Mouse (Mus musculus) thymus, adult 2 months (tissue): Measurements from ENCODE around the gene Slc27a1. TPM values are rescaled to one million over a fixed set of nuclear protein-coding genes. Genes with fewer than 3 reads are reported as not detected.

Experiments used
- DNase-seq: peaks from one replicate; pipeline ENCODE4 v3.0.0; 2021
- H3K27ac ChIP-seq: fragments of 200-500 bp; 2 replicates; pipeline ENCODE4 v1.5.1; 2012; ENCODE audit warnings: low read length, control low read depth; ENCODE audit not compliant: control insufficient read depth, insufficient read depth
- H3K27me3 ChIP-seq: fragments of 200-500 bp; 2 replicates; pipeline ENCODE4 v1.6.1; 2012; ENCODE audit warnings: mild to moderate bottlenecking, low read length, moderate library complexity, mixed read lengths; ENCODE audit not compliant: control insufficient read depth, insufficient read depth
- H3K36me3 ChIP-seq: fragments of 200-500 bp; 2 replicates; pipeline ENCODE4 v1.6.1; 2012; ENCODE audit warnings: mild to moderate bottlenecking, low read length, moderate library complexity; ENCODE audit not compliant: control insufficient read depth, insufficient read depth
- H3K4me1 ChIP-seq: fragments of 200-500 bp; replicated peaks from 2 replicates; pipeline ENCODE4 v1.6.1; 2012; ENCODE audit warnings: low read length; ENCODE audit not compliant: control insufficient read depth, insufficient read depth
- H3K4me3 ChIP-seq: fragments of 200-500 bp; 2 replicates; pipeline ENCODE4 v1.5.1; 2012; ENCODE audit warnings: mild to moderate bottlenecking, low read length, control low read depth, moderate library complexity; ENCODE audit not compliant: control insufficient read depth, insufficient read depth
- CTCF ChIP-seq: fragments of 200-500 bp; IDR thresholded peaks from 2 replicates; pipeline ENCODE4 v1.5.1; 2012; ENCODE audit warnings: mild to moderate bottlenecking, control low read depth, low read length, moderate library complexity, borderline replicate concordance; ENCODE audit not compliant: control insufficient read depth, poor library complexity, insufficient read depth; ENCODE audit errors: extremely low read depth
- POLR2A ChIP-seq: fragments of 200-500 bp; IDR thresholded peaks from 2 replicates; pipeline ENCODE4 v1.6.1; 2012; ENCODE audit warnings: mild to moderate bottlenecking, low read length, control low read depth, moderate library complexity; ENCODE audit not compliant: control insufficient read depth, poor library complexity, insufficient read depth; ENCODE audit errors: extremely low read depth
- WGBS: fragments of 180-500 bp; shearing (Covaris S2); methylation state at CpG from one replicate; pipeline ENCODE4 v1.1.7; 2018; 5-methylcytosine and 5-hydroxymethylcytosine counted together
- polyA plus RNA-seq: library from polyadenylated mRNA; depleted of rRNA; stranded (reverse); fragments of >200 nt; gene quantifications from 2 replicates; pipeline ENCODE4 v1.2.3, GENCODE M21; 2012

Gene Slc27a1
- polyA plus RNA-seq, 1 experiment: 176 TPM

- H3K27me3 ChIP-seq: no peaks in the 10 kb centered on the region
- H3K4me1 ChIP-seq: peaks cover 19% of the 10 kb centered on the region
- no peak overlapping the region for H3K4me3 ChIP-seq
- 93% methylated on average over 4 of the region's 4 CpGs for WGBS
- no peak for DNase-seq
- TF ChIP-seq POLR2A (no peak), CTCF (no peak)
- no peak overlapping the region for H3K27ac ChIP-seq
- no peaks in the 10 kb centered on the region for H3K36me3 ChIP-seq
Measured at GRCm38 (mm10) chr8:71563992-71564391, 4.7 kb upstream of the Slc27a1 start.

- TF ChIP-seq POLR2A: no peak
- no peak for TF ChIP-seq CTCF
- H3K27ac ChIP-seq: no peak within 1 kb of the TSS
- H3K4me1 ChIP-seq: peaks cover 36% of the 10 kb centered on the region
- H3K36me3 ChIP-seq: no peaks in the 10 kb centered on the region
- no peak for DNase-seq
- 96% methylated on average over 3 of the region's 3 CpGs for WGBS
- no peak within 1 kb of the TSS for H3K4me3 ChIP-seq
- no peaks in the 10 kb centered on the region for H3K27me3 ChIP-seq
Measured at GRCm38 (mm10) chr8:71566501-71566900, 2.2 kb upstream of the Slc27a1 start, which contains the start of gene Nxnl1. Gene Nxnl1 (minus strand): TSS chr8:71566601.

DNA sequence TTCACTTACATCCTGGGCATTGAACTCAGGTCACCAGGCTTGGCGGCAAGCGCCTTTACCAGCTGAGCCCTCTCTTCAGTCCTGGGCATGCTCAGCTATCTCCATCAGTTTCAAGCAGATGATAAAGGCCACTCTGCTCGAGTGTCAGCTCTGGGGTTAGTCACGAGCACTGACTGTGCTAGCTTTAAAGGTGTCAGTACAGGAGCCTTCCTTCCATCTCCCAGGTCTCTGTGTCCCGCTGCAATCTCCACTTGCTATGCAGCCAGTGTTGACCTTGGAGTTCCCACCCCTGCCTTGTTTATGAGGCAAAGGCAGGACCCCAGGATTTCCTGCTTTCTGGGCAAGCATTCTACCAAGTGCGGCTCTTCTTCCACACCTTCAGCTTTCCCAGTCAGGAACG is 1.1 kb upstream of the Slc27a1 start:
- Histone ChIP-seq H3K27ac (no peak overlapping the region), H3K36me3 (no peaks in the 10 kb centered on the region), H3K4me3 (no peak overlapping the region), H3K4me1 (peaks cover 35% of the 10 kb centered on the region), H3K27me3 (no peaks in the 10 kb centered on the region)
- 94% methylated on average over 7 of the region's 7 CpGs for WGBS
- DNase-seq: no peak
- TF ChIP-seq CTCF (no peak), POLR2A (no peak)

DNA sequence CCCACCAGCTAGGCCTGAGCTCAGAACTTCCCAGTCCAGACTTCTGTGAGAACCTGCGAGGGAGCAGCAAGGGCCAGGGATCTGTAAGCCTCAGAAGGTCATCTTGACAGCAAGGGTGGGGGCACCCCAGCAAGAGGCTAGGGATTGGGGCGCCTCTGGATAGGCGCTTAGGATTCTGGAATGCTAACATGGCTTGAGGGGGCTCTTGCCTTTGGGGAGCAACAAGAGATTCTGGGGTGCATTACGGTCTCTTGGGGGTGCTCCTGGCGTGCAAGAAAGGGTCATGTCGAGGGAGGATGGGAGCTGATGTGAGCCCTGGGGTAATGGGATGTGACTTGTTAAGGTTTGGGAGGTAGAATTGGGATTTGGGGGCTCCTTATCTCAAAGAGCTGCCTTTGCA is 259 bp downstream of the Slc27a1 start:
- Histone ChIP-seq H3K27ac (peak overlapping the region; percentile 31; the same call in 1 of the 2 replicates), H3K4me3 (no peak overlapping the region), H3K27me3 (no peaks in the 10 kb centered on the region), H3K4me1 (peaks cover 36% of the 10 kb centered on the region), H3K36me3 (no peaks in the 10 kb centered on the region)
- 85% methylated on average over 6 of the region's 6 CpGs for WGBS
- DNase-seq: no peak
- no peak for TF ChIP-seq POLR2A
- no peak for TF ChIP-seq CTCF

DNA sequence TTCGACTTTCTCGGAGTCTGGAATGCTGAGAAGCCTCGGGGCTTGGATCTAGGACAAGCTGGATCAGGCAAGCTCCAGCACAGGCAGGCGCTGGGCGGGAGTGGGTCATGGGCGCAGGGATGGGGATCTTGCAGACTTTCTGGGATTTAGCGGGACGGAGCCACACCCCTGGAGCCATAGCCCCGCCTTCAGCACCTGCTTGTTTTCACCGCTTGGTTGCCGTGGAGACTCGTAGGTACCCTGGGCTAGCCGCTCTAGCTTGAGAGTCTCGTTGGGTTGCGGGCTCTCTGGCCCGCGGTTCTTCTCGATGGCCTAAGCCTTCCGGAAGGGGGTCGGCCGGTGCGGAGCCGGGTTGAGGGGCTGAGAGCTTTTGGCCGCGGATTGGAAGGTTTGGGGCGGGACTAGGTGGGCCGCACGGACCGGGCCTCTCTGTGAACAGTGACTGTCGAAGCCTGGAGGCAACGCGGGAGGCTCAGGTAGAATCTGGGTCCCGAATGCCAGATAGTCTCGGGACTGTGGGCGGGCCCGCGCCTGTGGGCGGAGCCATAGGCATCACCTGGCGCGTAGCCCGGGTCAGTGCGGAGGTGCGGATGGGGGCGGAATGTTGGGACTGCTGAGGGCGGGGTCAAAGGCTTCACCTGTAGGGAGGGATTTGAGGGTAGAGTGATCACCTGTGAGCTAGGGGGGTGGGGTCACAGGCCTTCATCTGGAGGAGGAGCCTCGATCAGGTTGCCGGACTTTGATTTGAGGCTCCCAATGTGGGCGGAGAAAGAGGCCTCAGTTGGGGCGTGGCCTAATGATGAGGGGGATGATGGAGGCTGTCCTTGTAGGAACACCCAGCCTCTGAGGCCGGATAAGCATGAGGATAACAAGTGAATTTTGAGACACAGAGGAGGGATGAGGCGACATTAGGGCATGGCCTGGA is 946 bp downstream of the Slc27a1 start:
- WGBS: 8% methylated on average over 51 of the region's 51 CpGs
- Histone ChIP-seq H3K27ac (peak overlapping the region; percentile 31; the same call in 1 of the 2 replicates), H3K4me3 (peak overlapping the region; percentile 55), H3K36me3 (no peaks in the 10 kb centered on the region), H3K27me3 (no peaks in the 10 kb centered on the region), H3K4me1 (peaks cover 39% of the 10 kb centered on the region)
- DNase-seq: peak; percentile 60
- TF ChIP-seq POLR2A (no peak), CTCF (no peak)

- TF ChIP-seq CTCF: no peak
- no peak for TF ChIP-seq POLR2A
- under 1% methylated on average over 41 of the region's 41 CpGs for WGBS
- DNase-seq: peak; percentile 85
Measured at GRCm38 (mm10) chr8:71570291-71570954, 1.7 kb downstream of the Slc27a1 start.

More at GRCm38 (mm10) chr8:71570291-71570954, 1.7 kb downstream of the Slc27a1 start:
- Histone ChIP-seq H3K36me3 (no peaks in the 10 kb centered on the region), H3K27ac (peak overlapping the region; percentile 9; the same call in 1 of the 2 replicates), H3K4me3 (peak overlapping the region; percentile 55), H3K27me3 (no peaks in the 10 kb centered on the region), H3K4me1 (peaks cover 39% of the 10 kb centered on the region)
